Mouse (Mus musculus) heart, embryonic 16.5 days (tissue): ENCODE data around the gene Dtx4. TPM values are rescaled to one million over a fixed set of nuclear protein-coding genes. Genes with fewer than 3 reads are reported as not detected.
A peak's percentile ranks its signal among the peaks of the same experiment; 100 is the strongest.

Experiments used
- ATAC-seq: fragments of 200-750 bp; cut with Nextera tagmentation; replicated peaks from 2 replicates; pipeline ENCODE4 v1.8.0; 2017; ENCODE audit warnings: moderate number of reproducible peaks; ENCODE audit not compliant: insufficient read depth, low FRiP score; ENCODE audit errors: extremely low read depth
- H3K27ac ChIP-seq: fragments of 300-500 bp; sonication (generic); 2 replicates; pipeline ENCODE4 v1.5.1; 2014; ENCODE audit warnings: mild to moderate bottlenecking, low read length, control low read depth, moderate library complexity
- H3K27me3 ChIP-seq: fragments of 300-500 bp; sonication (generic); 2 replicates; pipeline ENCODE4 v1.6.1; 2014; ENCODE audit warnings: low read length, mixed read lengths; ENCODE audit not compliant: control insufficient read depth, insufficient read depth
- H3K36me3 ChIP-seq: fragments of 300-500 bp; sonication (generic); 2 replicates; pipeline ENCODE4 v1.6.1; 2014; ENCODE audit not compliant: control insufficient read depth, insufficient read depth
- H3K4me1 ChIP-seq: fragments of 300-500 bp; sonication (generic); 2 replicates; pipeline ENCODE4 v1.6.1; 2014; ENCODE audit warnings: low read length, mixed read lengths; ENCODE audit not compliant: control insufficient read depth, insufficient read depth
- H3K4me2 ChIP-seq: fragments of 300-500 bp; sonication (generic); 2 replicates; pipeline ENCODE4 v1.6.1; 2014; ENCODE audit warnings: low read depth, mild to moderate bottlenecking, control low read depth, low read length
- H3K4me3 ChIP-seq: fragments of 300-500 bp; sonication (generic); 2 replicates; pipeline ENCODE4 v1.5.1; 2014; ENCODE audit warnings: mild to moderate bottlenecking, control low read depth, low read length
- H3K9ac ChIP-seq: fragments of 300-500 bp; sonication (generic); 2 replicates; pipeline ENCODE4 v1.6.1; 2014; ENCODE audit warnings: low read length, control low read depth
- H3K9me3 ChIP-seq: fragments of 300-500 bp; sonication (generic); replicated peaks from 2 replicates; pipeline ENCODE4 v1.6.1; 2016; ENCODE audit warnings: low read length; ENCODE audit not compliant: control insufficient read depth
- WGBS: fragments of 180-500 bp; shearing (Covaris S2); extraction: QIAGEN DNeasy Blood & Tissue Kit; methylation state at CpG from one replicate; pipeline ENCODE4 v1.1.7; 2014; 5-methylcytosine and 5-hydroxymethylcytosine counted together
- polyA plus RNA-seq: library from polyadenylated mRNA; unstranded; fragments of >200 nt; fragmentation: Nextera tagmentation; extraction: Ambion mirVana; gene quantifications from 2 replicates; pipeline ENCODE4 v1.2.1, GENCODE M21; 2015

Dtx4 gene
- polyA plus RNA-seq, 1 experiment from 2014 or later, result 2.6 TPM

GRCm38 (mm10) chr19:12523377-12523776, 22.1 kb upstream of the Dtx4 start:
- no peaks in the 10 kb centered on the region for H3K27me3 ChIP-seq
- no peak overlapping the region for H3K27ac ChIP-seq
- H3K9me3 ChIP-seq, result no peaks in the 10 kb centered on the region
- no peaks in the 10 kb centered on the region for H3K36me3 ChIP-seq
- no peaks in the 10 kb centered on the region for H3K4me1 ChIP-seq
- H3K9ac ChIP-seq, result no peak overlapping the region
- ATAC-seq, result no peak
- WGBS, result 42% methylated on average over 4 of the region's 4 CpGs
- H3K4me3 ChIP-seq, result no peak overlapping the region
- no peak overlapping the region for H3K4me2 ChIP-seq

- H3K4me2 ChIP-seq, result peak overlapping the region; percentile 91
- no peaks in the 10 kb centered on the region for H3K9me3 ChIP-seq
- no peaks in the 10 kb centered on the region for H3K27me3 ChIP-seq
- no peaks in the 10 kb centered on the region for H3K36me3 ChIP-seq
- H3K4me1 ChIP-seq, result no peaks in the 10 kb centered on the region
- no peak overlapping the region for H3K9ac ChIP-seq
- H3K27ac ChIP-seq, result no peak overlapping the region
- peak overlapping the region; percentile 70 for H3K4me3 ChIP-seq
- ATAC-seq, result no peak
Measured at GRCm38 (mm10) chr19:12518541-12518890, 17.3 kb upstream of the Dtx4 start.

DNA sequence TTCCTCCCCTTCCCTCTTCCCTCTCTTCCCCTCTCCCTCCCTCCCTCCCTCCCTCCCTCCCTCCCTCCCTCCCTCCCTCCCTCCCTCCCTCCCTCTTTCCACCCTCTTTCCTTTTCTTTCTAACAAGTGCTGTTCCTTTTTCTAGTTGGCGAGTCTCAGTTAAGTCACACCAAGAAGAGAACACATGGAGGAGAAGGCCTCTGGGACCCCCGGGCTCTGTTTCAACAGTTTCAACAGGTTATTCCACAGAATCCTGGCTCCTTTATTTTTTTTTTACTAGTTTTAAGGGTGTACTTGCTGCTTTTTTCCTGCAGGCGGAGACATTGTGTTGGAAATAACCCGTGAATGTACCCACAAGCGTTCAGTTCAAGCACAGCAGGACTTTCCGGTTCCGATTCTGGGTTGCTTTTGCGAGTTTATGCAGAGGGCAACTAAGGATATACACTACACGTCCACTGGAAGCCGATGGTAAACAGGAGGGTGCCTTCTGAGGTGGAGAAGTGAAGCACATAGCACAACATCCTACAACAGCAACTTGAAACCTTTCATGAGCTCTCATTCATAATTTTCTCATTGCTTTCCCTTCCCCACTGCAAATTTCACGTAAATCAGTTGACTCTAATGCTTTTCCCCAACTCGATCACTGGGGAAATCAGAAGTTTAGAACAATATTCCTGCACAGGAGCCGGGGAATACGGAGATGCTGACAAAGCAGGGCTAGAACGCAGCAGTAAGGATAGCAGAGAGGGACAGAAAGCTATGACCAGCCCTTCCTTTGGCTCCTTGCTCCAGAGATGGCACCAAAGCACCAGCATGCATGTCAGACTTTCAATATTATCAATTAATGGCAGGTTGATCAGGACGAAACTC, 16.7 kb upstream of the Dtx4 start:
- Histone ChIP-seq H3K4me1 (no peaks in the 10 kb centered on the region), H3K36me3 (no peaks in the 10 kb centered on the region), H3K27ac (no peak overlapping the region), H3K4me2 (peak overlapping the region; percentile 91), H3K9ac (peak overlapping the region; percentile 79), H3K27me3 (no peaks in the 10 kb centered on the region), H3K4me3 (peak overlapping the region; percentile 70), H3K9me3 (no peaks in the 10 kb centered on the region)
- WGBS, result 2% methylated on average over 16 of the region's 16 CpGs
- ATAC-seq, result peak; percentile 49; the same call in 1 of the 2 replicates

DNA sequence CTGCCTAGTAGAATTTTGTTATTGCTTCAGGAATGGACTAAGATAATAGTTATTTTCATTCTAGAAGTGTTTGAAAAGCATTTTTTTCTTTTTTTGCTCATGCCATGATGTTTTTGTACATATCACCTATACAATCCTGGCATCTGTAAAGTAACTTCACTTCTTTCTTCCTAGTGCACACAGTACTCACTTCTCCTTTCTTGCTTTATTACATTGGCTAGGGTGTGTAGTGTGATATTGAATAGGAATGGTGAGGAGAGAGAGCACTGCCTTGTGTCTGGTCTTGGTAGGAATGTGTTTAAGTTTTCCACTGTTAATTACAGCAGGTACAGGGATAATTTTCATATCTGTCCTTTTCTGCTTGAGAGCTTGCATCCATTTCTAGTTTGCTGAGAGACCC, 13.4 kb upstream of the Dtx4 start:
- Histone ChIP-seq H3K27ac (no peak overlapping the region), H3K4me3 (no peak overlapping the region), H3K4me1 (no peaks in the 10 kb centered on the region), H3K9me3 (no peaks in the 10 kb centered on the region), H3K9ac (no peak overlapping the region), H3K36me3 (no peaks in the 10 kb centered on the region), H3K4me2 (no peak overlapping the region), H3K27me3 (no peaks in the 10 kb centered on the region)
- ATAC-seq, result no peak

DNA sequence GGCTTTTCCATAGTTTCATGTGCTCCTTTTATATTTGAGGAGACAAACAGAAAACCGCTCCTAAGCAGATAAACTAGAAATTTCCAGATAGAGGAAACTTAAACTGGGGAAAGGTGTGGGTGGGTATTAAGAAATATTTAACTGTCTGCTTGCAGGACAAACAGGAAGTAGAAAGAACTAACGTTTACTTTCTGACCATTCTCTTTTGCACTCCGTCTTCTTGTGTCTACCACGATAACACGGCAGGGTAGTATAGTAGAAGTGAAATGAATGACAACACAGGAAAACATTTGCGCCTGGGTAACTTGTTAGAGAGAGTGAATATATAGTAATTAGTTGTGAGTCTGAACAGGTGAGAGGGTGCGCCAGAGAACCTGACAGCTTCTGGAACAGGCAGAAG, 1.5 kb upstream of the Dtx4 start:
- ATAC-seq, result no peak
- Histone ChIP-seq H3K4me2 (no peak overlapping the region), H3K27ac (no peak overlapping the region), H3K9ac (no peak overlapping the region), H3K4me1 (peaks cover 6% of the 10 kb centered on the region), H3K9me3 (no peaks in the 10 kb centered on the region), H3K27me3 (peaks cover 15% of the 10 kb centered on the region), H3K4me3 (no peak overlapping the region), H3K36me3 (no peaks in the 10 kb centered on the region)
- 81% methylated on average over 7 of the region's 7 CpGs for WGBS

- peaks cover 6% of the 10 kb centered on the region for H3K4me1 ChIP-seq
- WGBS, result 1% methylated on average over 38 of the region's 38 CpGs
- no peaks in the 10 kb centered on the region for H3K36me3 ChIP-seq
- peak overlapping the region; percentile 85 for H3K9ac ChIP-seq
- peak overlapping the region; percentile 98 for H3K4me2 ChIP-seq
- peak overlapping the region; percentile 68 for H3K4me3 ChIP-seq
- H3K27ac ChIP-seq, result peak overlapping the region; percentile 74
- no peaks in the 10 kb centered on the region for H3K9me3 ChIP-seq
- peaks cover 15% of the 10 kb centered on the region for H3K27me3 ChIP-seq
- peak; percentile 49 for ATAC-seq
Measured at GRCm38 (mm10) chr19:12500881-12501311, 358 bp downstream of the Dtx4 start.

DNA sequence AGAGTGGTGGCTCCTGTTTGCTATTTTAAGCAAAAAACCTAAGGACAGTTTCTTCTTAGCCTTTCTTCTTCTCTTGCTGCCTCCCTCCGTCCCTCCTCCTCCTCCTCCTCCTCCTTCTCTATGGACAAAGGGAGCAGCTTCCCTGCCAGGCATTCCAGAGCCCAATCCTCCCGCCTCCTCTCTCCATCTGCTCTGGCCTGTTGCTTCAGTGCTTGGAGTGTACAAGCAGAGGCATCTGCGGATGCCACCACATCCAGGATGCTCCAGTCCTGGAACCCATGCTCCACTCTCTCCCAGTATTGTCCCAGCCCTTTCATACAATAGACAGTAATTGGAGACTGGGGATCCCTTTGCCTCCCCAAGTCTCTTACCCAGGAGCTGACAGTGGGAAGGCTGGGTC, 1.1 kb downstream of the Dtx4 start:
- peak overlapping the region; percentile 50 for H3K9ac ChIP-seq
- peaks cover 15% of the 10 kb centered on the region for H3K27me3 ChIP-seq
- H3K36me3 ChIP-seq, result no peaks in the 10 kb centered on the region
- H3K9me3 ChIP-seq, result no peaks in the 10 kb centered on the region
- no peak overlapping the region for H3K27ac ChIP-seq
- no peak for ATAC-seq
- WGBS, result 23% methylated on average over 3 of the region's 3 CpGs
- H3K4me2 ChIP-seq, result peak overlapping the region; percentile 98
- peak overlapping the region; percentile 68 for H3K4me3 ChIP-seq
- peaks cover 6% of the 10 kb centered on the region for H3K4me1 ChIP-seq

DNA sequence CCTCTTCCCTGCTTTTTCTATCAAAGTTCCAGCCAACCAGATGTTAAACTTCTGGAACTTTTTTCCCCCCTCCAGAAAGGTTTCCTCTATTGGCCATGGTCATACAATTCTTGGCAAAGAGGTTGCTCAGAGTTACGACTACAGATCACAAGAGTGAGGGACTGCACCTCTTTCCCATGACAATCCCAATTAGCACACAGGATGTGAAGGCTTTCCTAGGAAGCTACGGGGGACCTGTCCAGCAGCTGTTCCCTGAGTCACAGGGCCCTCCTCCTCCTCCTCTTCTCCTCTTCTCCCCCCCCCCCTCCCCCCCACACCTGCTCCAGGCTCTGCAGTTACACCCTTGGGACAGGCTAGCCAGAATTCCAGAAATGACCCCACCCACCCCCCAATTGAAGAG, 1.8 kb downstream of the Dtx4 start:
- WGBS, result 41% methylated on average over 2 of the region's 2 CpGs
- H3K4me2 ChIP-seq, result peak overlapping the region; percentile 98; the same call in 1 of the 2 replicates
- no peak overlapping the region for H3K27ac ChIP-seq
- peak overlapping the region; percentile 68 for H3K4me3 ChIP-seq
- no peaks in the 10 kb centered on the region for H3K36me3 ChIP-seq
- no peak overlapping the region for H3K9ac ChIP-seq
- peaks cover 6% of the 10 kb centered on the region for H3K4me1 ChIP-seq
- H3K27me3 ChIP-seq, result peaks cover 15% of the 10 kb centered on the region
- no peak for ATAC-seq
- no peaks in the 10 kb centered on the region for H3K9me3 ChIP-seq

DNA sequence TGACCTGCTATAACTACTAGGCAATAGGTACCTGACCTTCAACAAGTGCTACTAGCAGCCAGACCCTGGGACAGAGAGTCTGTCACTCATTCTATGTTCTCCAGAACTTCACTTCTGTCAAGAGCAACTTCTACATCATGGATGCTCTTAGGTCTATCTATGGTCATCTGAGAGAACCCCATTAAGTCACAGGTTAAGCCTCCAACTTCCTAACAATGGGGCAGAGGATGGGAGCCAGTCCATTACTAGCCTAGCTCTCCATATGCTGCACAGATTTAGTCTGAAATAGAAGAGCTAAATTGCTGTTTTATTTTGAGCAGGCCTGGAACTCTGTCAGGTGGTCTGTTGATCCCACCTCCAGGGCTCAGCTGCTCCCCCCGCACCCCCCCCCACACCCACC, 2.3 kb downstream of the Dtx4 start:
- Histone ChIP-seq H3K27ac (no peak overlapping the region), H3K9ac (no peak overlapping the region), H3K4me3 (no peak overlapping the region), H3K4me2 (no peak overlapping the region), H3K9me3 (no peaks in the 10 kb centered on the region), H3K36me3 (no peaks in the 10 kb centered on the region), H3K27me3 (peaks cover 15% of the 10 kb centered on the region), H3K4me1 (peaks cover 6% of the 10 kb centered on the region)
- 83% methylated on average over 1 of the region's 1 CpGs for WGBS
- no peak for ATAC-seq
